Comparison of ENCODE assay signal across 18 mouse cellular contexts in genomic region chr7:47003411-47004115, GRCm38 (mm10). TPM values are rescaled to one million over a fixed set of nuclear protein-coding genes. Genes with fewer than 3 reads are reported as not detected.
A peak's percentile ranks its signal among the peaks of the same experiment; 100 is the strongest.
DNase-seq lines count a peak whose midpoint lies in the region; ATAC-seq and TF ChIP-seq lines count a peak whose summit lies in the region.
"Had no signal": no experiment of that assay in that cellular context is flagged by ENCODE, and none has a peak within 500 bp of the region (broad histone marks: within the 10 kb centered on the region; RNA-seq: fewer than 3 reads in every experiment).

No protein-coding gene starts in this region.

- no peak for ATAC-seq in forebrain, postnatal 0 days
- no peak for ATAC-seq in liver, embryonic 13.5 days (ENCODE audit: low read depth)
- ATAC-seq in liver, postnatal 0 days: no peak
- no peak for ATAC-seq in embryonic facial prominence, embryonic 15.5 days (ENCODE audit: insufficient number of reproducible peaks, low FRiP score, low TSS enrichment, low read depth)
- no peak for ATAC-seq in limb, embryonic 15.5 days (ENCODE audit: insufficient number of reproducible peaks, low FRiP score, low TSS enrichment, low read depth)
- ATAC-seq in megakaryocyte, adult 5-6 weeks (ENCODE audit: poor library complexity, severe bottlenecking): no peak

- no peak for TF ChIP-seq CTCF in forebrain, postnatal 0 days (IDR thresholded peaks at IDR 0.05; ENCODE audit: low read depth)
- TF ChIP-seq CTCF in liver, postnatal 0 days (IDR thresholded peaks at IDR 0.05; ENCODE audit: low read depth): no peak

- H3K9me3 ChIP-seq in forebrain, embryonic 10.5 days: no peaks in the 10 kb centered on the region
- H3K9me3 ChIP-seq in forebrain, postnatal 0 days (ENCODE audit: low read length): no peaks in the 10 kb centered on the region
- H3K9me3 ChIP-seq in liver, embryonic 13.5 days (replicated peaks): no peaks in the 10 kb centered on the region
- H3K9me3 ChIP-seq in liver, postnatal 0 days (ENCODE audit: low read length): no peaks in the 10 kb centered on the region
- no peaks in the 10 kb centered on the region for H3K9me3 ChIP-seq in embryonic facial prominence, embryonic 15.5 days (replicated peaks)
- H3K9me3 ChIP-seq in limb, embryonic 15.5 days: no peaks in the 10 kb centered on the region

- H3K27me3 ChIP-seq in forebrain, embryonic 10.5 days (ENCODE audit: poor library complexity, severe bottlenecking): no peaks in the 10 kb centered on the region
- no peaks in the 10 kb centered on the region for H3K27me3 ChIP-seq in forebrain, postnatal 0 days (ENCODE audit: insufficient read depth, low read length)
- H3K27me3 ChIP-seq in liver, embryonic 13.5 days: no peaks in the 10 kb centered on the region
- H3K27me3 ChIP-seq in liver, postnatal 0 days (ENCODE audit: insufficient read depth, low read length): no peaks in the 10 kb centered on the region
- no peaks in the 10 kb centered on the region for H3K27me3 ChIP-seq in embryonic facial prominence, embryonic 15.5 days
- H3K27me3 ChIP-seq in limb, embryonic 15.5 days: no peaks in the 10 kb centered on the region

- peaks cover 45% of the 10 kb centered on the region for H3K4me1 ChIP-seq in forebrain, embryonic 10.5 days
- peaks cover 16% of the 10 kb centered on the region for H3K4me1 ChIP-seq in forebrain, postnatal 0 days (ENCODE audit: insufficient read depth)
- H3K4me1 ChIP-seq in liver, embryonic 13.5 days (replicated peaks): peaks cover 83% of the 10 kb centered on the region
- H3K4me1 ChIP-seq in liver, postnatal 0 days (ENCODE audit: insufficient read depth): peaks cover 35% of the 10 kb centered on the region
- H3K4me1 ChIP-seq in embryonic facial prominence, embryonic 15.5 days: peaks cover 57% of the 10 kb centered on the region
- H3K4me1 ChIP-seq in limb, embryonic 15.5 days: peaks cover 43% of the 10 kb centered on the region

- 0 out of 2 replicates have a peak overlapping the region, but pooled peaks have one; percentile 0 for H3K27ac ChIP-seq in forebrain, embryonic 10.5 days
- no peak overlapping the region for H3K27ac ChIP-seq in forebrain, postnatal 0 days (ENCODE audit: low read depth, low read length)
- H3K27ac ChIP-seq in liver, embryonic 13.5 days: peak overlapping the region; percentile 9; the same call in 1 of the 2 replicates
- no peak overlapping the region for H3K27ac ChIP-seq in liver, postnatal 0 days (ENCODE audit: low read depth)
- H3K27ac ChIP-seq in embryonic facial prominence, embryonic 15.5 days (replicated peaks): 0 out of 2 replicates have a peak overlapping the region, but pooled peaks have one; percentile 39
- H3K27ac ChIP-seq in limb, embryonic 15.5 days: 0 out of 2 replicates have a peak overlapping the region, but pooled peaks have one; percentile 7
- H3K27ac ChIP-seq: layer of hippocampus, adult 2 months had no signal

- H3K9ac ChIP-seq in forebrain, postnatal 0 days: no peak overlapping the region
- no peak overlapping the region for H3K9ac ChIP-seq in liver, embryonic 13.5 days
- H3K9ac ChIP-seq in liver, postnatal 0 days (replicated peaks): no peak overlapping the region
- no peak overlapping the region for H3K9ac ChIP-seq in embryonic facial prominence, embryonic 15.5 days
- no peak overlapping the region for H3K9ac ChIP-seq in limb, embryonic 15.5 days

- DNase-seq in forebrain, embryonic 10.5 days (ENCODE audit: extremely low spot score, low spot score): no peak
- DNase-seq in forebrain, postnatal 0 days: no peak
- no peak for DNase-seq in liver, embryonic 13.5 days
- DNase-seq in liver, postnatal 0 days: no peak
- DNase-seq in frontal cortex, postnatal 14 days (ENCODE audit: low spot score in 2 of 2): no peak
- DNase-seq: cerebellum, postnatal 10 days; gastrocnemius, postnatal 25 days; heart, postnatal 36 days; kidney, adult 8-10 months; lung, postnatal 36 days; right cerebral cortex, adult 18-20 months had no signal

- no peak for TF ChIP-seq EP300 in liver, postnatal 0 days (IDR thresholded peaks at IDR 0.05; ENCODE audit: low read depth)

- no peak overlapping the region for H3K4me3 ChIP-seq in forebrain, embryonic 10.5 days
- H3K4me3 ChIP-seq in forebrain, postnatal 0 days (ENCODE audit: low read depth, low read length): no peak overlapping the region
- no peak overlapping the region for H3K4me3 ChIP-seq in liver, embryonic 13.5 days (replicated peaks)
- H3K4me3 ChIP-seq in liver, postnatal 0 days (ENCODE audit: low read depth, low read length): no peak overlapping the region
- no peak overlapping the region for H3K4me3 ChIP-seq in embryonic facial prominence, embryonic 15.5 days (replicated peaks)
- no peak overlapping the region for H3K4me3 ChIP-seq in limb, embryonic 15.5 days
- H3K4me3 ChIP-seq: layer of hippocampus, adult 2 months had no signal

- peaks cover 12% of the 10 kb centered on the region for H3K36me3 ChIP-seq in forebrain, embryonic 10.5 days (replicated peaks)
- H3K36me3 ChIP-seq in forebrain, postnatal 0 days (ENCODE audit: insufficient read depth): peaks cover 7% of the 10 kb centered on the region
- peaks cover 9% of the 10 kb centered on the region for H3K36me3 ChIP-seq in liver, embryonic 13.5 days
- peaks cover 5% of the 10 kb centered on the region for H3K36me3 ChIP-seq in liver, postnatal 0 days (replicated peaks; ENCODE audit: insufficient read depth, low read length)
- peaks cover 8% of the 10 kb centered on the region for H3K36me3 ChIP-seq in embryonic facial prominence, embryonic 15.5 days
- H3K36me3 ChIP-seq in limb, embryonic 15.5 days: peaks cover 9% of the 10 kb centered on the region

- WGBS in forebrain, embryonic 10.5 days: 26% methylated on average over 3 of the region's 3 CpGs
- 9% methylated on average over 3 of the region's 3 CpGs for WGBS in forebrain, postnatal 0 days
- 82% methylated on average over 3 of the region's 3 CpGs for WGBS in liver, embryonic 13.5 days (ENCODE audit: insufficient replicate concordance)
- 77% methylated on average over 3 of the region's 3 CpGs for WGBS in liver, postnatal 0 days (ENCODE audit: insufficient replicate concordance)
- WGBS in embryonic facial prominence, embryonic 15.5 days: 30% methylated on average over 3 of the region's 3 CpGs
- WGBS in limb, embryonic 15.5 days: 35% methylated on average over 3 of the region's 3 CpGs

- no peak overlapping the region for H3K4me2 ChIP-seq in forebrain, postnatal 0 days (ENCODE audit: low read depth)
- H3K4me2 ChIP-seq in liver, embryonic 13.5 days: no peak overlapping the region
- no peak overlapping the region for H3K4me2 ChIP-seq in liver, postnatal 0 days (ENCODE audit: low read depth, low read length)
- no peak overlapping the region for H3K4me2 ChIP-seq in embryonic facial prominence, embryonic 15.5 days (replicated peaks)
- H3K4me2 ChIP-seq in limb, embryonic 15.5 days: no peak overlapping the region

RNA-seq across cellular contexts. Expression of gene Spty2d1, which starts 4.6 kb away (rescaled TPM):
- polyA plus RNA-seq in forebrain, embryonic 10.5 days (2016; fragmentation: Nextera tagmentation; extraction: Ambion mirVana): 10.9 and 11.4 TPM in 2 replicates
- 9.5 and 10.9 TPM in 2 replicates for total RNA-seq in forebrain, postnatal 0 days (2014; rRNA removed)
- polyA plus RNA-seq in forebrain, postnatal 0 days (2015; fragmentation: Nextera tagmentation; extraction: Ambion mirVana): 3.7 and 5.0 TPM in 2 replicates
- 10.6 and 13.1 TPM in 2 replicates for polyA plus RNA-seq in liver, embryonic 13.5 days (2015; fragmentation: Nextera tagmentation; extraction: Ambion mirVana)
- polyA plus RNA-seq in liver, postnatal 0 days (2015; fragmentation: Nextera tagmentation; extraction: Ambion mirVana): 6.0 and 6.4 TPM in 2 replicates
- polyA plus RNA-seq in embryonic facial prominence, embryonic 15.5 days (2015; fragmentation: Nextera tagmentation; extraction: Ambion mirVana): 20.5 and 21.3 TPM in 2 replicates
- polyA plus RNA-seq in limb, embryonic 15.5 days (2015; fragmentation: Nextera tagmentation; extraction: Ambion mirVana): 23.3 and 23.9 TPM in 2 replicates
- total RNA-seq in megakaryocyte, adult 5-6 weeks (2015): 40.7 and 45.3 TPM in 2 replicates
- 35.4 and 42.0 TPM in 2 replicates for total RNA-seq in megakaryocyte, adult 5-6 weeks (2017)

RNA-seq across cellular contexts. Expression of gene Gm9999, which starts 20.2 kb away (rescaled TPM):
- not detected in 2 replicates for polyA plus RNA-seq in forebrain, embryonic 10.5 days (2016; fragmentation: Nextera tagmentation; extraction: Ambion mirVana)
- not detected in 2 replicates for total RNA-seq in forebrain, postnatal 0 days (2014; rRNA removed)
- not detected in 2 replicates for polyA plus RNA-seq in forebrain, postnatal 0 days (2015; fragmentation: Nextera tagmentation; extraction: Ambion mirVana)
- not detected in 2 replicates for polyA plus RNA-seq in liver, embryonic 13.5 days (2015; fragmentation: Nextera tagmentation; extraction: Ambion mirVana)
- not detected in 2 replicates for polyA plus RNA-seq in liver, postnatal 0 days (2015; fragmentation: Nextera tagmentation; extraction: Ambion mirVana)
- not detected in 2 replicates for polyA plus RNA-seq in embryonic facial prominence, embryonic 15.5 days (2015; fragmentation: Nextera tagmentation; extraction: Ambion mirVana)
- polyA plus RNA-seq in limb, embryonic 15.5 days (2015; fragmentation: Nextera tagmentation; extraction: Ambion mirVana): not detected in 2 replicates
- total RNA-seq in megakaryocyte, adult 5-6 weeks (2015): 2.3 TPM in 1 of 2 replicates, not detected in the other
- total RNA-seq in megakaryocyte, adult 5-6 weeks (2017): not detected in 2 replicates
- total RNA-seq: ES-E14; gastrocnemius, postnatal 25 days; heart, postnatal 36 days; layer of hippocampus, adult 2 months; left cerebral cortex, postnatal 14 days had no signal
- polyA plus RNA-seq: embryonic facial prominence, embryonic 14.5 days had no signal

RNA-seq across cellular contexts. Expression of gene Uevld, which starts 45.2 kb away (rescaled TPM):
- polyA plus RNA-seq in forebrain, embryonic 10.5 days (2016; fragmentation: Nextera tagmentation; extraction: Ambion mirVana): 13.4 and 14.6 TPM in 2 replicates
- total RNA-seq in forebrain, postnatal 0 days (2014; rRNA removed): 9.2 and 12.0 TPM in 2 replicates
- 3.2 and 4.6 TPM in 2 replicates for polyA plus RNA-seq in forebrain, postnatal 0 days (2015; fragmentation: Nextera tagmentation; extraction: Ambion mirVana)
- 5.3 and 6.2 TPM in 2 replicates for polyA plus RNA-seq in liver, embryonic 13.5 days (2015; fragmentation: Nextera tagmentation; extraction: Ambion mirVana)
- 2.6 and 3.2 TPM in 2 replicates for polyA plus RNA-seq in liver, postnatal 0 days (2015; fragmentation: Nextera tagmentation; extraction: Ambion mirVana)
- 9.8 and 10.7 TPM in 2 replicates for polyA plus RNA-seq in embryonic facial prominence, embryonic 15.5 days (2015; fragmentation: Nextera tagmentation; extraction: Ambion mirVana)
- 11.1 and 11.2 TPM in 2 replicates for polyA plus RNA-seq in limb, embryonic 15.5 days (2015; fragmentation: Nextera tagmentation; extraction: Ambion mirVana)
- 18.0 and 18.2 TPM in 2 replicates for total RNA-seq in megakaryocyte, adult 5-6 weeks (2015)
- total RNA-seq in megakaryocyte, adult 5-6 weeks (2017): 14.1 and 16.2 TPM in 2 replicates

RNA-seq across cellular contexts. Expression of gene Tmem86a, which starts 46.8 kb away (rescaled TPM):
- 9.8 and 10.5 TPM in 2 replicates for polyA plus RNA-seq in forebrain, embryonic 10.5 days (2016; fragmentation: Nextera tagmentation; extraction: Ambion mirVana)
- total RNA-seq in forebrain, postnatal 0 days (2014; rRNA removed): 9.5 and 12.0 TPM in 2 replicates
- 32.9 and 37.3 TPM in 2 replicates for polyA plus RNA-seq in forebrain, postnatal 0 days (2015; fragmentation: Nextera tagmentation; extraction: Ambion mirVana)
- polyA plus RNA-seq in liver, embryonic 13.5 days (2015; fragmentation: Nextera tagmentation; extraction: Ambion mirVana): 23.8 and 23.9 TPM in 2 replicates
- 35.6 and 42.0 TPM in 2 replicates for polyA plus RNA-seq in liver, postnatal 0 days (2015; fragmentation: Nextera tagmentation; extraction: Ambion mirVana)
- 20.3 and 22.3 TPM in 2 replicates for polyA plus RNA-seq in embryonic facial prominence, embryonic 15.5 days (2015; fragmentation: Nextera tagmentation; extraction: Ambion mirVana)
- polyA plus RNA-seq in limb, embryonic 15.5 days (2015; fragmentation: Nextera tagmentation; extraction: Ambion mirVana): 25.5 and 27.2 TPM in 2 replicates
- total RNA-seq in megakaryocyte, adult 5-6 weeks (2015): 10.3 and 12.7 TPM in 2 replicates
- 6.3 and 6.4 TPM in 2 replicates for total RNA-seq in megakaryocyte, adult 5-6 weeks (2017)

Comparison
In these comparisons a context has a peak if more than half of its experiments do, and no peak if none do; other contexts are left out.
1. H3K27ac ChIP-seq: peak in forebrain, embryonic 10.5 days (single experiment), liver, embryonic 13.5 days (single experiment), embryonic facial prominence, embryonic 15.5 days (single experiment) and limb, embryonic 15.5 days (single experiment); none in forebrain, postnatal 0 days (single experiment) and liver, postnatal 0 days (single experiment).